Mouse (Mus musculus) heart, postnatal 0 days (tissue): ENCODE data around the gene Hs2st1.

Experiments used
- CTCF ChIP-seq: IDR thresholded peaks from 2 replicates; pipeline ENCODE4 v1.5.1; 2016; ENCODE audit warnings: antibody characterized with exemption, control low read depth, low read depth
- EP300 ChIP-seq: IDR thresholded peaks from 2 replicates; pipeline ENCODE4 v1.6.1; 2016; ENCODE audit warnings: antibody characterized with exemption, low read depth

DNA sequence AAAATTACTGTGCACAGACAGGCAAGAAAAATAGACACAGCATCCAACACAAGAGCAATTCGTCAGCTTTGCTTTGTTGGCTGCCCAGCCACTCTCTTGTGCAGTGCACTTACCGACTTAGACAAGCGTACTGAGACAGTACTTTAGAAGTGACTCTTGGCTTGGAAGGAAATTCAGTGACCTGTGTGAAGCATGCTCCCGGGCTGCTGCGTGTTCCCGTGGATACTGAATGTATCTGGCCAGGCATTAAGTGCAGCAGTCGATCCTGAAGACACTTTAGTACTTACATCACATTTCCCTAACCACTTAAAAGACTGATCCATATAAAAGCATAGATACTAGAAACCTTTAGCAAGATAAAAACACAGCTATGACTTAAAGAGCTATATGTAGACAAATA lies 68.1 kb downstream of the Hs2st1 start:
- TF ChIP-seq CTCF (no peak), EP300 (no peak)
